In the genomic region with DNA sequence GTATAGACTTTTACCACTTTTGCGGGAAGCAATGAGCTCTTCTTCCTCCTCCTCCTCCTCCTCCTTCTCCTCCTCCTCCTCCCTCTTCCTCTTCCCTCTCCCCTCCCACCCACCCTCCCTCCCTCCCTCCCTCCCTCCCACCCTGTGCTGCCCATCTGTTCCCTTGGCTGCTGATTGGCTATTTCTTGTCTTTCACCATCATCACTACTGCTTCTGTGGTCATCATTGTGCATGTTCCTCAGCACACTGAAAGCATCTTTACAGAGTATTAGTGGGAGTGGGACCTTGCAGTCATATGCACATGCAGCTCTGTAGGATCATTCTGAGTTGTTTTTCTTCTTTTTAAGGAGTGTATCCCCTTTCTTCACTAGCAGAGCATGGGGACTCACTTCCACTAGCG, we compare ENCODE assay signal across 16 mouse cellular contexts.
"Had no signal": no experiment of that assay in that cellular context is flagged by ENCODE, and none has a peak within 500 bp of the region (broad histone marks: within the 10 kb centered on the region; RNA-seq: fewer than 3 reads in every experiment).

No protein-coding gene starts in this region.

- H3K4me3 ChIP-seq: limb, embryonic 15.5 days; liver, embryonic 12.5 days; midbrain, embryonic 10.5 days; myocyte had no signal

- H3K9me3 ChIP-seq: limb, embryonic 15.5 days; liver, embryonic 12.5 days; midbrain, embryonic 10.5 days had no signal

- ATAC-seq: liver, embryonic 12.5 days had no signal

- H3K36me3 ChIP-seq: limb, embryonic 15.5 days; liver, embryonic 12.5 days; midbrain, embryonic 10.5 days had no signal

- H3K27me3 ChIP-seq: limb, embryonic 15.5 days; liver, embryonic 12.5 days had no signal

- H3K9ac ChIP-seq: limb, embryonic 15.5 days; liver, embryonic 12.5 days; lung, embryonic 14.5 days had no signal

- H3K4me1 ChIP-seq: limb, embryonic 15.5 days had no signal

- H3K4me2 ChIP-seq: limb, embryonic 15.5 days; liver, embryonic 12.5 days; lung, embryonic 14.5 days had no signal

- H3K27ac ChIP-seq: limb, embryonic 15.5 days; midbrain, embryonic 10.5 days had no signal

- DNase-seq: kidney, adult 8-10 months; kidney, postnatal 25 days; layer of hippocampus, postnatal 36 days; lung, embryonic 14.5 days; lung, postnatal 10 days; lung, postnatal 4 days; midbrain, embryonic 14.5 days; retina, postnatal 1 day; right cerebral cortex, postnatal 4 days; spleen, adult 18-20 months; thymus, adult 2 months; thymus, postnatal 25 days had no signal
